Mouse (Mus musculus): ENCODE results near the gene Krt81. TPM values are rescaled to one million over a fixed set of nuclear protein-coding genes. Genes with fewer than 3 reads are reported as not detected.

Gene Krt81
- polyA plus RNA-seq, 2 experiments: not detected

DNA sequence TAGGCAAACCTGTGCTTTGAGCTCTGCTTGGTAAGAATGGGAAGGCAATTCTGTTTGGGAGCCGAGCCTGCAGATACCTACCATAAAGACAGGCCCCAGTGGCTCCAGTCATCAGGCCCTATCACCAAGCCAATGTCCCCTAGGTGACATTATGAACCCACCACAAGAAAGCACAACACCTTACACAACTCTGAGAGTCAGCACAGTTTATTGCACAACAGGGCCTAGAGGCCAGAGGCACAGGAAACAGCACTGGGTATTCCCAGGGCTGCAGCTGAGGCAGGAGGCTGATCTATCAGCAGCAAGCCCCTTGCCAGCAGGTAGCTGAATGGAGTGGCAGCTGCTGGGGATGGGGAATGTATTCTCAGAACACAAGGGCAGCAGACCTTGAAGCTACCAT is 21.4 kb upstream of the Krt81 start:
- H3K9me3 ChIP-seq (ENCODE audit: control insufficient read depth, low read length): no peaks in the 10 kb centered on the region
- no peak for TF ChIP-seq CTCF (IDR thresholded peaks at IDR 0.05; ENCODE audit: low read depth)
- no peak for TF ChIP-seq EP300 (IDR thresholded peaks at IDR 0.05; ENCODE audit: low read depth)
- no peak overlapping the region for H3K27ac ChIP-seq
- no peak for DNase-seq (ENCODE audit: low read depth in 3 of 3, low spot score in 3 of 3)
- no peaks in the 10 kb centered on the region for H3K27me3 ChIP-seq (ENCODE audit: control insufficient read depth, insufficient read depth, low read length)
- H3K4me1 ChIP-seq (replicated peaks; ENCODE audit: control insufficient read depth in 2 of 2, insufficient read depth in 2 of 2, low read length in 1 of 2): no peaks in the 10 kb centered on the region
- H3K4me3 ChIP-seq (ENCODE audit: insufficient read depth in 1 of 2, low read depth in 2 of 2, low read length in 2 of 2): no peak overlapping the region
- 38% methylated on average over 1 of the region's 1 CpGs for WGBS (ENCODE audit: insufficient replicate concordance)
- no peak overlapping the region for H3K4me2 ChIP-seq (ENCODE audit: low read depth)
- no peaks in the 10 kb centered on the region for H3K36me3 ChIP-seq (replicated peaks; ENCODE audit: control insufficient read depth, insufficient read depth, low read depth)
- ATAC-seq (ENCODE audit: insufficient read depth): no peak
- H3K9ac ChIP-seq (replicated peaks): no peak overlapping the region

DNA sequence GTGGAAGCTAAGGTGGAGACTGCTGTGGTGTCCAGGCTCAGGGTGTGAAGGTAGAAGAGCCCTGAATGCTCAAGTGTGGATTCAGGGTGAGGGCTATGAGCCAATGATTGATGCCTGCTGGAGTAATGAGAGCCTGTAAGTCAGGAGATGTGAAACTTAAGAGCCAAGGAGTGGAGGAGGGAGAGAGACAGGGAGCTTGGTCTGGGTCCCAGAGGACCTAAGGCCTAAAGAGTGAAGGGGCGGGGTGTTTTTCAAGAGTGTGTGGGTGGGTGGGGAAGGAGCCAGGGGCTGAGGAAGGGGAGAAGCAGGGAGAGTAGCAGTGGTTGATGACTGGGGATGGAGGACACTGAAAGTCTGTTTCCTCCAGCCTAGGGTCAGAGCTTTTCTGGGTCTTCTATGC is 20.1 kb upstream of the Krt81 start:
- TF ChIP-seq EP300 (IDR thresholded peaks at IDR 0.05; ENCODE audit: low read depth): no peak
- no peak for TF ChIP-seq CTCF (IDR thresholded peaks at IDR 0.05; ENCODE audit: low read depth)
- no peak overlapping the region for H3K4me2 ChIP-seq (ENCODE audit: low read depth)

DNA sequence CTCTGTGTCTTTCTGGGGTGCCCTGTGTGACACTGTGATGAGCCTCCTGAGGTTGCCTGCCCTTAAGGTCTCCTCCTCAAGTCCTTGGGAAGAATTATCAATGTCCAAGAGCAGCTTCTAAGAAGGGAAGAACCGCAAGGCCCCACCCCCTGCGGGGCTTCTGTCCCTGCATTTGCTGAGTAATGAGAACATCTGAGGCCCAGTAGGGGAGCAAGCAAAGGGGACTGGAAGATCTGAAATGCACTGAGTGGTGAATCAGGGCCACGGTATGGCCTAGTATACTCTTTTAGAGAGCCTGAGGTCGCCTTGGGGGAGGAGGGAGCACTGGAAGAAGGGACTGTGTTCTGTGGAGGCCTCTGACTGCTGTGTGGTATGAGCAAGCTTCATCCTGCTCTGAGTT is 18.5 kb upstream of the Krt81 start:
- TF ChIP-seq EP300 (IDR thresholded peaks at IDR 0.05; ENCODE audit: low read depth): no peak
- no peak for TF ChIP-seq CTCF (IDR thresholded peaks at IDR 0.05; ENCODE audit: low read depth)
- Histone ChIP-seq H3K36me3 (replicated peaks; ENCODE audit: control insufficient read depth, insufficient read depth, low read depth) (no peaks in the 10 kb centered on the region), H3K27me3 (ENCODE audit: control insufficient read depth, insufficient read depth, low read length) (no peaks in the 10 kb centered on the region), H3K4me2 (ENCODE audit: low read depth) (no peak overlapping the region), H3K9me3 (ENCODE audit: control insufficient read depth, low read length) (no peaks in the 10 kb centered on the region), H3K4me1 (replicated peaks; ENCODE audit: control insufficient read depth in 2 of 2, insufficient read depth in 2 of 2, low read length in 1 of 2) (no peaks in the 10 kb centered on the region), H3K9ac (replicated peaks) (no peak overlapping the region), H3K4me3 (ENCODE audit: insufficient read depth in 1 of 2, low read depth in 2 of 2, low read length in 2 of 2) (no peak overlapping the region), H3K27ac (no peak overlapping the region)
- DNase-seq (ENCODE audit: low read depth in 3 of 3, low spot score in 3 of 3): no peak
- no peak for ATAC-seq (ENCODE audit: insufficient read depth)
- WGBS (ENCODE audit: insufficient replicate concordance): 27% methylated on average over 4 of the region's 4 CpGs

More for the DNA sequence above, 20.1 kb upstream of the Krt81 start:
- no peak overlapping the region for H3K27ac ChIP-seq
- WGBS (ENCODE audit: insufficient replicate concordance): 47% methylated on average over 1 of the region's 1 CpGs
- H3K4me1 ChIP-seq (replicated peaks; ENCODE audit: control insufficient read depth in 2 of 2, insufficient read depth in 2 of 2, low read length in 1 of 2): no peaks in the 10 kb centered on the region
- H3K9ac ChIP-seq (replicated peaks): no peak overlapping the region
- H3K9me3 ChIP-seq (ENCODE audit: control insufficient read depth, low read length): no peaks in the 10 kb centered on the region
- ATAC-seq (ENCODE audit: insufficient read depth) (no peak), DNase-seq (ENCODE audit: low read depth in 3 of 3, low spot score in 3 of 3) (no peak)
- H3K4me3 ChIP-seq (ENCODE audit: insufficient read depth in 1 of 2, low read depth in 2 of 2, low read length in 2 of 2): no peak overlapping the region
- H3K36me3 ChIP-seq (replicated peaks; ENCODE audit: control insufficient read depth, insufficient read depth, low read depth): no peaks in the 10 kb centered on the region
- no peaks in the 10 kb centered on the region for H3K27me3 ChIP-seq (ENCODE audit: control insufficient read depth, insufficient read depth, low read length)

DNA sequence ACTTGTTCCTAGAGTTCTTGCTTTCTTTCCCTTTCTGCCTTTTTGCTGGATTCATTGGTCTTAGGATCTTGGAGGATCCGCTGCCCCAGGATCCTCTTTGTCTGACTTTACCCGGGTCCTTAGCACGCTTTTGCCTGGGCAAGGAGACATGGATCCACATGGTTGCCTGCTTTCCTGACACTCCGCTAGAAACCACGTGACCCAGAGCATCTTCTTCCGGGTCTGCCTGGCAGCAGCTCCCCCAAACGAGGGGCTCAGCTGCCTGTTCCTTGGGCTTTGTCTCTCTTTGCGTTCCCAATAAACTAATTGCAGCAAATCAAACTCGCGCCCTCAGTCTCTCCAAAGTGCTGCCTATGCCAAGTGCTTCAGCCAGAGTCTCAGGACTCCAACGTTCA is 16.1 kb upstream of the Krt81 start:
- no peak for DNase-seq (ENCODE audit: low read depth in 3 of 3, low spot score in 3 of 3)
- TF ChIP-seq EP300 (IDR thresholded peaks at IDR 0.05; ENCODE audit: low read depth) (no peak), CTCF (IDR thresholded peaks at IDR 0.05; ENCODE audit: low read depth) (no peak)
- no peak for ATAC-seq (ENCODE audit: insufficient read depth)
- Histone ChIP-seq H3K4me1 (replicated peaks; ENCODE audit: control insufficient read depth in 2 of 2, insufficient read depth in 2 of 2, low read length in 1 of 2) (no peaks in the 10 kb centered on the region), H3K9me3 (ENCODE audit: control insufficient read depth, low read length) (no peaks in the 10 kb centered on the region), H3K9ac (replicated peaks) (no peak overlapping the region), H3K27ac (no peak overlapping the region), H3K36me3 (replicated peaks; ENCODE audit: control insufficient read depth, insufficient read depth, low read depth) (no peaks in the 10 kb centered on the region), H3K4me3 (ENCODE audit: insufficient read depth in 1 of 2, low read depth in 2 of 2, low read length in 2 of 2) (no peak overlapping the region), H3K27me3 (ENCODE audit: control insufficient read depth, insufficient read depth, low read length) (no peaks in the 10 kb centered on the region), H3K4me2 (ENCODE audit: low read depth) (no peak overlapping the region)
- WGBS (ENCODE audit: insufficient replicate concordance): 31% methylated on average over 11 of the region's 11 CpGs

DNA sequence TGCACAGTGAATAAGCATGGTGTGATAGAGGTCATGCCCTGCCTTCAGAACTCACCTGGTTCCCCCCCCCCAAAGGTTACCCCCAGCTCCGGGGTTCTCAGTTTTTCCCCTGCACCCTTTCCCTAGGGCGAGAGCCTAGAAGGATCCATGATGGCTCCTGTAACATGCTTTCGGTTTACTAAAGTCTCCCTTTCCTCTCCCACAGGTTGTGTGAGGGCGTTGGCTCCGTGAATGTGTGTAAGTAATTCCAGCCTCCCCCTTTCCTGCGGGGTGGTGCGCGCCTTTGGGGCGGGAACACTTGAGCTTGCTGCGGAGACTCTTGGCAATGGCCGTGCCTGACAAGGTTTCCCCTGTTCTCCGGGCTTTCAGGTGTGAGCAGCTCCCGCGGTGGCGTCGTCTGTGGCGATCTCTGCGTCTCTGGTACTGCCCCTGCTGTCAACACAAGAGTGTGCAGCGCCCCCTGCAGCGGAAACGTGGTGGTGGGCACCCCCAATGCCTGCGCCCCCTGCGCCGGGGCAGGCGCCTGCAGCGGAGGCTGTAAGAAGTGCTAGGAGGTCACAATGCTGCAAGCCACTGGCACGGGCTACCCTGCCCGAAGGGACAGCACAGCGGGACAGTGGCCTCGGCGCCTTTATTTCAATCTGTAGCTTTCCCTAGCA is 15.6 kb upstream of the Krt81 start:
- TF ChIP-seq CTCF (IDR thresholded peaks at IDR 0.05; ENCODE audit: low read depth) (peak; percentile 49; the same call in 1 of the 2 replicates), EP300 (IDR thresholded peaks at IDR 0.05; ENCODE audit: low read depth) (no peak)
- H3K9ac ChIP-seq (replicated peaks): no peak overlapping the region
- no peaks in the 10 kb centered on the region for H3K9me3 ChIP-seq (ENCODE audit: control insufficient read depth, low read length)
- DNase-seq (ENCODE audit: low read depth in 3 of 3, low spot score in 3 of 3) (no peak), ATAC-seq (ENCODE audit: insufficient read depth) (no peak)
- 6% methylated on average over 31 of the region's 31 CpGs for WGBS (ENCODE audit: insufficient replicate concordance)
- H3K4me1 ChIP-seq (replicated peaks; ENCODE audit: control insufficient read depth in 2 of 2, insufficient read depth in 2 of 2, low read length in 1 of 2): no peaks in the 10 kb centered on the region
- no peak overlapping the region for H3K27ac ChIP-seq
- H3K27me3 ChIP-seq (ENCODE audit: control insufficient read depth, insufficient read depth, low read length): no peaks in the 10 kb centered on the region
- H3K36me3 ChIP-seq (replicated peaks; ENCODE audit: control insufficient read depth, insufficient read depth, low read depth): no peaks in the 10 kb centered on the region
- no peak overlapping the region for H3K4me2 ChIP-seq (ENCODE audit: low read depth)
- H3K4me3 ChIP-seq (ENCODE audit: insufficient read depth in 1 of 2, low read depth in 2 of 2, low read length in 2 of 2): no peak overlapping the region
